Mouse (Mus musculus): ENCODE results near the gene Slc16a2.

The Slc16a2 gene

GRCm38 (mm10) chrX:103821832-103822196 is at the start of gene Slc16a2:
Slc16a2 (minus strand) TSS chrX:103821983.
- DNase-seq: peak; percentile 58

GRCm38 (mm10) chrX:103863502-103863901 is 41.7 kb upstream of the Slc16a2 start:
- DNase-seq: no peak

- DNase-seq: no peak
These were observed 41.1 kb upstream of the Slc16a2 start for GRCm38 (mm10) chrX:103862877-103863276.

- DNase-seq: peak; percentile 6
These were observed 23.5 kb upstream of the Slc16a2 start for GRCm38 (mm10) chrX:103845266-103845665.

GRCm38 (mm10) chrX:103828836-103829235 is 7.1 kb upstream of the Slc16a2 start:
- peak; percentile 16 for DNase-seq

- DNase-seq: peak; percentile 63
These were observed 558 bp upstream of the Slc16a2 start for GRCm38 (mm10) chrX:103822271-103822811.

- no peak for DNase-seq
These were observed 470 bp downstream of the Slc16a2 start for GRCm38 (mm10) chrX:103821195-103821831.

- peak; percentile 29 for DNase-seq
These were observed 1.2 kb downstream of the Slc16a2 start for GRCm38 (mm10) chrX:103820307-103821194.

GRCm38 (mm10) chrX:103819253-103819652 is 2.5 kb downstream of the Slc16a2 start:
- peak; percentile 11 for DNase-seq

- no peak for DNase-seq
These were observed 9.1 kb downstream of the Slc16a2 start for GRCm38 (mm10) chrX:103812690-103813089.

GRCm38 (mm10) chrX:103810483-103810882 is 11.3 kb downstream of the Slc16a2 start:
- no peak for DNase-seq

GRCm38 (mm10) chrX:103806373-103806772 is 15.4 kb downstream of the Slc16a2 start:
- DNase-seq: no peak

GRCm38 (mm10) chrX:103796961-103797360 is 24.8 kb downstream of the Slc16a2 start:
- DNase-seq: no peak

- DNase-seq: no peak
These were observed 26.3 kb downstream of the Slc16a2 start for GRCm38 (mm10) chrX:103795506-103795905.

GRCm38 (mm10) chrX:103791329-103791728 is 30.5 kb downstream of the Slc16a2 start:
- no peak for DNase-seq

GRCm38 (mm10) chrX:103785681-103786080 is 36.1 kb downstream of the Slc16a2 start:
- DNase-seq: no peak

- DNase-seq: no peak
These were observed 45.4 kb downstream of the Slc16a2 start for GRCm38 (mm10) chrX:103776412-103776811.

- no peak for DNase-seq
These were observed 75.6 kb downstream of the Slc16a2 start for GRCm38 (mm10) chrX:103746197-103746596.

- DNase-seq: no peak
These were observed 77.4 kb downstream of the Slc16a2 start for GRCm38 (mm10) chrX:103744171-103745039.

- no peak for DNase-seq
These were observed 79.8 kb downstream of the Slc16a2 start for GRCm38 (mm10) chrX:103742057-103742315.

GRCm38 (mm10) chrX:103741215-103742056 is 80.3 kb downstream of the Slc16a2 start:
- no peak for DNase-seq

GRCm38 (mm10) chrX:103734041-103734625 is 87.7 kb downstream of the Slc16a2 start:
- peak; percentile 41 for DNase-seq

Data from kidney, adult 18-20 months (tissue).